Mouse (Mus musculus) intestine, postnatal 0 days (tissue): ENCODE results near the gene Gemin8. TPM values are rescaled to one million over a fixed set of nuclear protein-coding genes. Genes with fewer than 3 reads are reported as not detected.

ENCODE experiments used
- ATAC-seq: fragments of 200-750 bp; cut with Nextera tagmentation; 2 replicates; pipeline ENCODE4 v1.8.0; 2017; ENCODE audit warnings: mild to moderate bottlenecking, moderate TSS enrichment, moderate library complexity
- H3K27ac ChIP-seq: fragments of 300-500 bp; sonication (generic); 2 replicates; pipeline ENCODE4 v1.5.1; 2014; ENCODE audit warnings: mild to moderate bottlenecking, low read depth, low read length, moderate library complexity
- H3K27me3 ChIP-seq: fragments of 300-500 bp; sonication (generic); replicated peaks from 2 replicates; pipeline ENCODE4 v1.6.1; 2014; ENCODE audit warnings: low read length, mixed read lengths; ENCODE audit not compliant: control insufficient read depth, insufficient read depth
- H3K36me3 ChIP-seq: fragments of 300-500 bp; sonication (generic); 2 replicates; pipeline ENCODE4 v1.6.1; 2014; ENCODE audit warnings: mild to moderate bottlenecking, moderate library complexity; ENCODE audit not compliant: control insufficient read depth, insufficient read depth
- H3K4me1 ChIP-seq: fragments of 300-500 bp; sonication (generic); replicated peaks from 2 replicates; pipeline ENCODE4 v1.6.1; 2014; ENCODE audit warnings: antibody characterized with exemption, low read length, mixed read lengths; ENCODE audit not compliant: control insufficient read depth, insufficient read depth
- H3K4me2 ChIP-seq: fragments of 300-500 bp; sonication (generic); replicated peaks from 2 replicates; pipeline ENCODE4 v1.6.1; 2014; ENCODE audit warnings: low read depth, mild to moderate bottlenecking, moderate library complexity
- H3K4me3 ChIP-seq: fragments of 300-500 bp; sonication (generic); 2 replicates; pipeline ENCODE4 v1.5.1; 2014; ENCODE audit warnings: low read depth, low read length
- H3K9ac ChIP-seq: fragments of 300-500 bp; sonication (generic); 2 replicates; pipeline ENCODE4 v1.6.1; 2014; ENCODE audit warnings: mild to moderate bottlenecking, low read depth, low read length
- H3K9me3 ChIP-seq: fragments of 300-500 bp; sonication (generic); 2 replicates; pipeline ENCODE4 v1.6.1; 2016; ENCODE audit warnings: mixed run types; ENCODE audit not compliant: control insufficient read depth
- CTCF ChIP-seq: sonication (generic); IDR thresholded peaks from 2 replicates; pipeline ENCODE4 v1.5.1; 2016; ENCODE audit warnings: low read depth, mild to moderate bottlenecking, control low read depth, antibody characterized with exemption, moderate library complexity
- WGBS: fragments of 180-500 bp; shearing (Covaris S2); extraction: QIAGEN DNeasy Blood & Tissue Kit; methylation state at CpG from one replicate; pipeline ENCODE4 v1.1.7; 2014; 5-methylcytosine and 5-hydroxymethylcytosine counted together
- polyA plus RNA-seq: library from polyadenylated mRNA; unstranded; fragments of >200 nt; fragmentation: Nextera tagmentation; extraction: Ambion mirVana; gene quantifications from 2 replicates; pipeline ENCODE4 v1.2.1, GENCODE M21; 2015

The Gemin8 gene
- polyA plus RNA-seq, 1 experiment from 2014 or later, result 2.3 TPM

- no peaks in the 10 kb centered on the region for H3K4me1 ChIP-seq
- H3K4me3 ChIP-seq, result peak overlapping the region; percentile 65
- no peaks in the 10 kb centered on the region for H3K27me3 ChIP-seq
- H3K9ac ChIP-seq, result peak overlapping the region; percentile 26; the same call in 1 of the 2 replicates
- peak overlapping the region; percentile 64 for H3K4me2 ChIP-seq
- no peak for ATAC-seq
- no peaks in the 10 kb centered on the region for H3K9me3 ChIP-seq
- 24% methylated on average over 9 of the region's 9 CpGs for WGBS
- no peak for TF ChIP-seq CTCF
- H3K27ac ChIP-seq, result no peak overlapping the region
- no peaks in the 10 kb centered on the region for H3K36me3 ChIP-seq
These were observed 815 bp downstream of the Gemin8 start for GRCm38 (mm10) chrX:166170800-166171738.

- no peak for ATAC-seq
- Histone ChIP-seq H3K27me3 (no peaks in the 10 kb centered on the region), H3K9ac (no peak overlapping the region), H3K4me1 (no peaks in the 10 kb centered on the region), H3K36me3 (no peaks in the 10 kb centered on the region), H3K27ac (no peak overlapping the region), H3K4me2 (no peak overlapping the region), H3K4me3 (no peak overlapping the region), H3K9me3 (no peaks in the 10 kb centered on the region)
- TF ChIP-seq CTCF, result no peak
- WGBS, result 51% methylated on average over 4 of the region's 4 CpGs
These were observed 1.8 kb downstream of the Gemin8 start for GRCm38 (mm10) chrX:166172041-166172440.

GRCm38 (mm10) chrX:166172661-166173060 is 2.4 kb downstream of the Gemin8 start:
- Histone ChIP-seq H3K4me3 (no peak overlapping the region), H3K27me3 (no peaks in the 10 kb centered on the region), H3K9me3 (no peaks in the 10 kb centered on the region), H3K9ac (no peak overlapping the region), H3K4me1 (no peaks in the 10 kb centered on the region), H3K27ac (no peak overlapping the region), H3K4me2 (no peak overlapping the region), H3K36me3 (no peaks in the 10 kb centered on the region)
- TF ChIP-seq CTCF, result no peak
- ATAC-seq, result no peak
- 41% methylated on average over 3 of the region's 3 CpGs for WGBS

GRCm38 (mm10) chrX:166173796-166174195 is 3.5 kb downstream of the Gemin8 start:
- no peak overlapping the region for H3K4me3 ChIP-seq
- H3K4me1 ChIP-seq, result no peaks in the 10 kb centered on the region
- H3K9ac ChIP-seq, result no peak overlapping the region
- H3K27ac ChIP-seq, result no peak overlapping the region
- no peak for ATAC-seq
- H3K4me2 ChIP-seq, result no peak overlapping the region
- H3K27me3 ChIP-seq, result no peaks in the 10 kb centered on the region
- H3K36me3 ChIP-seq, result no peaks in the 10 kb centered on the region
- H3K9me3 ChIP-seq, result no peaks in the 10 kb centered on the region
- no peak for TF ChIP-seq CTCF
- WGBS, result 69% methylated on average over 7 of the region's 7 CpGs

- 64% methylated on average over 7 of the region's 7 CpGs for WGBS
- no peak for TF ChIP-seq CTCF
- Histone ChIP-seq H3K9me3 (no peaks in the 10 kb centered on the region), H3K27me3 (no peaks in the 10 kb centered on the region), H3K4me2 (no peak overlapping the region), H3K36me3 (no peaks in the 10 kb centered on the region), H3K4me3 (no peak overlapping the region), H3K27ac (no peak overlapping the region), H3K4me1 (no peaks in the 10 kb centered on the region), H3K9ac (no peak overlapping the region)
- ATAC-seq, result peak; percentile 75
These were observed 7.7 kb downstream of the Gemin8 start for GRCm38 (mm10) chrX:166177929-166178328.

GRCm38 (mm10) chrX:166183094-166183493 is 12.8 kb downstream of the Gemin8 start:
- no peak overlapping the region for H3K27ac ChIP-seq
- H3K9me3 ChIP-seq, result no peaks in the 10 kb centered on the region
- no peaks in the 10 kb centered on the region for H3K4me1 ChIP-seq
- 81% methylated on average over 3 of the region's 3 CpGs for WGBS
- H3K9ac ChIP-seq, result no peak overlapping the region
- TF ChIP-seq CTCF, result no peak
- no peaks in the 10 kb centered on the region for H3K27me3 ChIP-seq
- ATAC-seq, result no peak
- H3K36me3 ChIP-seq, result no peaks in the 10 kb centered on the region
- H3K4me2 ChIP-seq, result no peak overlapping the region
- H3K4me3 ChIP-seq, result no peak overlapping the region
